Mouse (Mus musculus) olfactory bulb, adult 2 months (tissue): Measurements from ENCODE around the gene Cars.

ENCODE experiments used
- CTCF ChIP-seq: fragments of 200-500 bp; IDR thresholded peaks from 2 replicates; pipeline ENCODE4 v1.5.1; 2012; ENCODE audit warnings: low read depth, mild to moderate bottlenecking, low read length, moderate library complexity; ENCODE audit not compliant: insufficient read depth
- POLR2A ChIP-seq: fragments of 200-500 bp; IDR thresholded peaks from 2 replicates; pipeline ENCODE4 v1.6.1; 2012; ENCODE audit warnings: mild to moderate bottlenecking, low read depth, low read length, moderate library complexity; ENCODE audit not compliant: insufficient read depth

DNA sequence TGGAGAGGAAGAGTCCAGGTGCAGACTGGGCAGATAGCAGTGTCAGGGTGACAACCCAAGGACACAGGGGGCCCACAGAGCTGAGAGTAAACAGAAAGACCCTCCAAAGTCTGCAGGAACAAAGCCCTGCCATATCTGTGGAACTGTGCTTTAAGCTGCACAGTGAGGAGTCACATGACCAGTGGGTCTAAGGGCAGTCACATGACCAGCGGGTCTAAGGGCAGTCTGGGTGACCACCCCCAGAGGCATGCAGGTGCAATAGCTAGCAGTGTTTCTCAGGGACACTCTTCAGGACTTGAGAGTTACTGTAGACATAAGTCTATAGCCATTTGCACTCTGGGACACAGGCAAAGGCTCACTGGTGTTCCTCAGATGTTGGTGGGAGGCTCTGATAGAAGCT lies 90.3 kb downstream of the Cars start:
- no peak for TF ChIP-seq CTCF
- TF ChIP-seq POLR2A: no peak
